Mouse (Mus musculus) MEL (cell line): ENCODE measurements at regions not wholly inside any gene's neighbourhood (a gene's known extent, or its start where the extent isn't known, plus 50 kb on each side); places are given as distances from the start of the nearest gene placed in this dataset.

Experiments
- DNase-seq: peaks from one replicate; pipeline ENCODE4 v3.0.0; 2011; ENCODE audit warnings: low read depth, low spot score
- H3K27ac ChIP-seq: 2 replicates; pipeline ENCODE4 v1.5.1; 2012; ENCODE audit warnings: low read depth, mild to moderate bottlenecking, control low read depth, low read length, moderate library complexity; ENCODE audit not compliant: control insufficient read depth
- H3K27me3 ChIP-seq, 2 experiments: fragments of 150-350 bp in 1 of 2; sonication (generic) in 1 of 2; 2 replicates each; pipeline ENCODE4 v1.6.1; 2012; ENCODE audit warnings: low read length in 2 of 2, mild to moderate bottlenecking in 2 of 2, improper control_type of control experiment in 1 of 2, moderate library complexity in 1 of 2; ENCODE audit not compliant: insufficient read depth in 2 of 2, control insufficient read depth in 1 of 2
- H3K36me3 ChIP-seq, 2 experiments: 2 replicates each; pipeline ENCODE4 v1.6.1; 2012 to 2014; ENCODE audit warnings: low read length in 2 of 2, improper control_type of control experiment in 1 of 2, inconsistent platforms in 1 of 2, mild to moderate bottlenecking in 1 of 2; ENCODE audit not compliant: insufficient read depth in 2 of 2, control insufficient read depth in 1 of 2
- H3K4me1 ChIP-seq, 2 experiments: fragments of 150-350 bp in 1 of 2; sonication (generic) in 1 of 2; 2 replicates each; pipeline ENCODE4 v1.6.1; 2012; ENCODE audit warnings: low read length in 2 of 2, improper control_type of control experiment in 1 of 2, mild to moderate bottlenecking in 1 of 2; ENCODE audit not compliant: insufficient read depth in 2 of 2, control insufficient read depth in 1 of 2
- H3K4me3 ChIP-seq, 2 experiments: fragments of 150-350 bp in 1 of 2; sonication (generic) in 1 of 2; 2 replicates each; pipeline ENCODE4 v1.5.1; 2012; ENCODE audit warnings: low read depth in 2 of 2, low read length in 2 of 2, mild to moderate bottlenecking in 2 of 2, moderate library complexity in 2 of 2, control low read depth in 1 of 2, improper control_type of control experiment in 1 of 2; ENCODE audit not compliant: control insufficient read depth in 1 of 2, insufficient read depth in 1 of 2
- H3K79me2 ChIP-seq: 2 replicates; pipeline ENCODE4 v1.6.1; 2012; ENCODE audit warnings: mild to moderate bottlenecking, low read length, moderate library complexity; ENCODE audit not compliant: control insufficient read depth, poor library complexity, insufficient read depth
- H3K9ac ChIP-seq: 2 replicates; pipeline ENCODE4 v1.6.1; 2012; ENCODE audit warnings: low read depth, mild to moderate bottlenecking, control low read depth, low read length, moderate library complexity; ENCODE audit not compliant: control insufficient read depth, poor library complexity, severe bottlenecking
- H3K9me3 ChIP-seq: fragments of 150-350 bp; sonication (generic); replicated peaks from 2 replicates; pipeline ENCODE4 v1.6.1; 2012; ENCODE audit warnings: mild to moderate bottlenecking, low read length, improper control_type of control experiment, moderate library complexity; ENCODE audit not compliant: insufficient read depth
- BHLHE40 ChIP-seq: IDR thresholded peaks from 2 replicates; pipeline ENCODE4 v1.6.1; 2012; ENCODE audit warnings: low read depth, mild to moderate bottlenecking, inconsistent platforms, low read length, improper control_type of control experiment, borderline replicate concordance
- CHD1 ChIP-seq: IDR thresholded peaks from 2 replicates; pipeline ENCODE4 v1.6.1; 2012; ENCODE audit warnings: low read depth, mild to moderate bottlenecking, inconsistent platforms, low read length, improper control_type of control experiment
- CHD2 ChIP-seq: IDR thresholded peaks from 2 replicates; pipeline ENCODE4 v1.6.1; 2011; ENCODE audit warnings: low read length, improper control_type of control experiment
- CTCF ChIP-seq, 3 experiments: IDR thresholded peaks in 2 of 3; conservative IDR thresholded peaks in 1 of 3; 2 replicates each; pipeline ENCODE4 v1.5.1; 2011 to 2012; ENCODE audit warnings: low read length in 3 of 3, low read depth in 2 of 3, mild to moderate bottlenecking in 2 of 3, improper control_type of control experiment in 1 of 3, inconsistent platforms in 1 of 3, mixed read lengths in 1 of 3, moderate library complexity in 1 of 3; ENCODE audit not compliant: control insufficient read depth in 1 of 3, insufficient read depth in 1 of 3, poor library complexity in 1 of 3, severe bottlenecking in 1 of 3
- E2F4 ChIP-seq: IDR thresholded peaks from 2 replicates; pipeline ENCODE4 v1.6.1; 2011; ENCODE audit warnings: low read depth, low read length, improper control_type of control experiment, borderline replicate concordance
- ELF1 ChIP-seq: IDR thresholded peaks from 2 replicates; pipeline ENCODE4 v1.6.1; 2014; ENCODE audit warnings: low read depth, mild to moderate bottlenecking, inconsistent platforms, low read length, improper control_type of control experiment, moderate library complexity
- EP300 ChIP-seq, 2 experiments: IDR thresholded peaks; 2 replicates each; pipeline ENCODE4 v1.6.1; 2011; ENCODE audit warnings: improper control_type of control experiment in 2 of 2, low read length in 2 of 2, low read depth in 1 of 2, mild to moderate bottlenecking in 1 of 2
- ETS1 ChIP-seq: IDR thresholded peaks from 2 replicates; pipeline ENCODE4 v1.6.1; 2012; ENCODE audit warnings: low read depth, mild to moderate bottlenecking, inconsistent platforms, low read length, improper control_type of control experiment, moderate library complexity
- GATA1 ChIP-seq: IDR thresholded peaks from 2 replicates; pipeline ENCODE4 v1.6.1; 2011; ENCODE audit warnings: low read depth, low read length, improper control_type of control experiment
- JUND ChIP-seq: IDR thresholded peaks from 2 replicates; pipeline ENCODE4 v1.6.1; 2011; ENCODE audit warnings: low read depth, mild to moderate bottlenecking, improper control_type of control experiment, low read length
- KAT2A ChIP-seq: conservative IDR thresholded peaks from 2 replicates; pipeline ENCODE4 v1.6.1; 2012; ENCODE audit warnings: low read depth, low read length, improper control_type of control experiment, inconsistent platforms
- MAX ChIP-seq: IDR thresholded peaks from 2 replicates; pipeline ENCODE4 v1.6.1; 2011; ENCODE audit warnings: low read length, improper control_type of control experiment
- MXI1 ChIP-seq: IDR thresholded peaks from 2 replicates; pipeline ENCODE4 v1.6.1; 2011; ENCODE audit warnings: mild to moderate bottlenecking, low read depth, low read length, improper control_type of control experiment
- MYB ChIP-seq: IDR thresholded peaks from 2 replicates; pipeline ENCODE4 v1.6.1; 2011; ENCODE audit warnings: mild to moderate bottlenecking, low read depth, low read length, improper control_type of control experiment
- MYC ChIP-seq: IDR thresholded peaks from 2 replicates; pipeline ENCODE4 v1.6.1; 2011; ENCODE audit warnings: low read depth, mild to moderate bottlenecking, low read length, improper control_type of control experiment, moderate library complexity
- NELFE ChIP-seq: IDR thresholded peaks from 2 replicates; pipeline ENCODE4 v1.6.1; 2011; ENCODE audit warnings: low read depth, low read length, improper control_type of control experiment
- POLR2A ChIP-seq, 2 experiments: IDR thresholded peaks; 2 replicates each; pipeline ENCODE4 v1.6.1; 2011 to 2012; ENCODE audit warnings: low read length in 2 of 2, mild to moderate bottlenecking in 2 of 2, control low read depth in 1 of 2, improper control_type of control experiment in 1 of 2, low read depth in 1 of 2, moderate library complexity in 1 of 2; ENCODE audit not compliant: control insufficient read depth in 1 of 2, insufficient read depth in 1 of 2, poor library complexity in 1 of 2
- RCOR1 ChIP-seq: IDR thresholded peaks from 2 replicates; pipeline ENCODE4 v1.6.1; 2012; ENCODE audit warnings: low read depth, mild to moderate bottlenecking, inconsistent platforms, low read length, improper control_type of control experiment
- SMC3 ChIP-seq: IDR thresholded peaks from 2 replicates; pipeline ENCODE4 v1.6.1; 2011; ENCODE audit warnings: low read depth, low read length, improper control_type of control experiment
- TAL1 ChIP-seq: IDR thresholded peaks from 2 replicates; pipeline ENCODE4 v1.6.1; 2012; ENCODE audit warnings: mild to moderate bottlenecking, inconsistent platforms, low read length, moderate library complexity, mixed read lengths
- TBP ChIP-seq: IDR thresholded peaks from 2 replicates; pipeline ENCODE4 v1.8.0; 2011; ENCODE audit warnings: low read depth, low read length, improper control_type of control experiment
- TCF12 ChIP-seq: IDR thresholded peaks from 2 replicates; pipeline ENCODE4 v1.6.1; 2014; ENCODE audit warnings: low read depth, mild to moderate bottlenecking, inconsistent platforms, low read length, improper control_type of control experiment, moderate library complexity
- USF1 ChIP-seq: IDR thresholded peaks from 2 replicates; pipeline ENCODE4 v1.6.1; 2014; ENCODE audit warnings: low read depth, mild to moderate bottlenecking, inconsistent platforms, low read length, improper control_type of control experiment, moderate library complexity
- USF2 ChIP-seq, 2 experiments: IDR thresholded peaks; 2 replicates each; pipeline ENCODE4 v1.6.1; 2011 to 2012; ENCODE audit warnings: improper control_type of control experiment in 2 of 2, low read length in 2 of 2, borderline replicate concordance in 1 of 2, inconsistent platforms in 1 of 2, low read depth in 1 of 2, mild to moderate bottlenecking in 1 of 2; ENCODE audit not compliant: insufficient read depth in 1 of 2
- ZKSCAN1 ChIP-seq: IDR thresholded peaks from 2 replicates; pipeline ENCODE4 v1.6.1; 2012; ENCODE audit warnings: low read depth, mild to moderate bottlenecking, inconsistent platforms, low read length, improper control_type of control experiment, moderate library complexity
- ZMIZ1 ChIP-seq: IDR thresholded peaks from 2 replicates; pipeline ENCODE4 v1.6.1; 2012; ENCODE audit warnings: low read depth, mild to moderate bottlenecking, inconsistent platforms, low read length, improper control_type of control experiment, moderate library complexity
- ZNF384 ChIP-seq: IDR thresholded peaks from 2 replicates; pipeline ENCODE4 v1.6.1; 2012; ENCODE audit warnings: low read depth, mild to moderate bottlenecking, inconsistent platforms, low read length, improper control_type of control experiment

DNA sequence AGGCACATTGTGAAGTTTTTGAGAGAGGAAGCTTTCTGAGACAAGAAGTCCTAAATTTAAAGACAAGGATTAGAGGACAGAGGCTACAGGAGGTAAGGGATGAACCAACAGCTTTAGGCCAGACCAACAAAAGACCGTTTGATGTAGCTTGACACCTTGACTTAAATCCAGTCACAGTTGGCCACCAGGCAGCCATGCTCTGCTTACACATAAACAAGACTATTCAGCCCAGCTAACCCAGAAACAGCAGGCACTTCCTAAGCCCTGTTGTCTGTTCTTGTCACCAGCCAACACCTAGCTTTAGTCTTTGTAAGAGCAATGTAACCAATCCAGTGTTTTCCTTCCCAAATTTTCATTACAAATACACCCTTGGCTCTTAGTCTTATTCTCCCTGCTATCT lies 159.9 kb upstream of the Plekha5 start:
- Histone ChIP-seq H3K79me2 (no peaks in the 10 kb centered on the region), H3K4me1 (no peaks in the 10 kb centered on the region)
- TF ChIP-seq TCF12 (no peak), MYC (no peak), USF2 (IDR thresholded peaks at IDR 0.05; ENCODE audit: borderline replicate concordance in 1 of 2, insufficient read depth in 1 of 2, low read depth in 1 of 2, low read length in 2 of 2) (no peak), TBP (no peak), ZNF384 (no peak), GATA1 (no peak), POLR2A (IDR thresholded peaks at IDR 0.05; ENCODE audit: control insufficient read depth in 1 of 2, insufficient read depth in 1 of 2, low read depth in 1 of 2, low read length in 2 of 2, poor library complexity in 1 of 2) (no peak), CTCF (IDR thresholded peaks at IDR 0.05 in 2 of 3, conservative IDR thresholded peaks at IDR 0.05 in 1 of 3; ENCODE audit: control insufficient read depth in 1 of 3, insufficient read depth in 1 of 3, low read depth in 2 of 3, low read length in 3 of 3, poor library complexity in 1 of 3, severe bottlenecking in 1 of 3) (no peak), RCOR1 (no peak), ELF1 (no peak), TAL1 (no peak), JUND (no peak), USF1 (no peak), MAX (no peak), MYB (no peak), MXI1 (no peak), BHLHE40 (no peak), E2F4 (no peak), CHD1 (no peak), EP300 (IDR thresholded peaks at IDR 0.05; ENCODE audit: low read depth in 1 of 2, low read length in 2 of 2) (no peak)
- TF ChIP-seq, all 39 proteins: peak for 0
- H3K27me3 ChIP-seq = no peaks in the 10 kb centered on the region
- H3K27ac ChIP-seq = no peak overlapping the region
- H3K36me3 ChIP-seq = no peaks in the 10 kb centered on the region
- no peak overlapping the region for H3K4me3 ChIP-seq
- no peaks in the 10 kb centered on the region for H3K9me3 ChIP-seq
- DNase-seq = no peak
- no peak overlapping the region for H3K9ac ChIP-seq

DNA sequence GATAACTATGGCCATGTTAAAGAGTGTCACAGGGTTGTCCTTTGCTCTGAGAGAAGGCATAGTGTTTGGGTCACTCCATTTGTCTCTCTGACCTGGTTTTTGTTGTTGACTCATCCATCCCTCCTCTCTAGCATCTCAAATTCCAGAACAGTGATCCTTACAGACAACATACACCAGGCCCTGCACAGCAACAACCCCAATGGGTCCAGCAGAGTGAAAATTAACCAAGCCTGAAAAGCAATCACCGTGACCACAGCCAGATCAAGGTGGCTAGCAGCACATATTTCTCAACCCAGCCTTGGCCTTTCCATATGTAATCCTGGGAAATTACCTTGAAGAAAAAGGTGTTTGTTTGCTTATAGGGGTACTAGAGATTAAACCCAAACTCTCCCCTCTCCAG lies 162.0 kb upstream of the Plekha5 start:
- H3K9ac ChIP-seq = no peak overlapping the region
- no peak overlapping the region for H3K27ac ChIP-seq
- H3K4me1 ChIP-seq = no peaks in the 10 kb centered on the region
- TF ChIP-seq NELFE = no peak
- TF ChIP-seq MAX = no peak
- no peak for TF ChIP-seq JUND
- no peak for TF ChIP-seq KAT2A
- no peak for TF ChIP-seq ZMIZ1
- TF ChIP-seq ETS1 = no peak
- no peak for TF ChIP-seq MYB
- no peak for TF ChIP-seq GATA1
- TF ChIP-seq SMC3 = no peak
- TF ChIP-seq RCOR1 = no peak
- no peak for TF ChIP-seq ZKSCAN1
- no peak for TF ChIP-seq MYC
- TF ChIP-seq POLR2A (IDR thresholded peaks at IDR 0.05; ENCODE audit: control insufficient read depth in 1 of 2, insufficient read depth in 1 of 2, low read depth in 1 of 2, low read length in 2 of 2, poor library complexity in 1 of 2) = no peak
- TF ChIP-seq CHD2 = no peak
- no peak for TF ChIP-seq MXI1
- no peak overlapping the region for H3K4me3 ChIP-seq
- H3K79me2 ChIP-seq = no peaks in the 10 kb centered on the region
- H3K36me3 ChIP-seq = no peaks in the 10 kb centered on the region
- no peaks in the 10 kb centered on the region for H3K9me3 ChIP-seq
- no peaks in the 10 kb centered on the region for H3K27me3 ChIP-seq
- DNase-seq = no peak
